Mouse (Mus musculus): Measurements from ENCODE around the gene Ache.
A peak's percentile ranks its signal among the peaks of the same experiment; 100 is the strongest.
"Not testable (repeated sequence)": the region's sequence is repeated elsewhere in the genome, so short reads cannot be mapped to it uniquely, and the experiment has no call there.

Ache gene

DNA sequence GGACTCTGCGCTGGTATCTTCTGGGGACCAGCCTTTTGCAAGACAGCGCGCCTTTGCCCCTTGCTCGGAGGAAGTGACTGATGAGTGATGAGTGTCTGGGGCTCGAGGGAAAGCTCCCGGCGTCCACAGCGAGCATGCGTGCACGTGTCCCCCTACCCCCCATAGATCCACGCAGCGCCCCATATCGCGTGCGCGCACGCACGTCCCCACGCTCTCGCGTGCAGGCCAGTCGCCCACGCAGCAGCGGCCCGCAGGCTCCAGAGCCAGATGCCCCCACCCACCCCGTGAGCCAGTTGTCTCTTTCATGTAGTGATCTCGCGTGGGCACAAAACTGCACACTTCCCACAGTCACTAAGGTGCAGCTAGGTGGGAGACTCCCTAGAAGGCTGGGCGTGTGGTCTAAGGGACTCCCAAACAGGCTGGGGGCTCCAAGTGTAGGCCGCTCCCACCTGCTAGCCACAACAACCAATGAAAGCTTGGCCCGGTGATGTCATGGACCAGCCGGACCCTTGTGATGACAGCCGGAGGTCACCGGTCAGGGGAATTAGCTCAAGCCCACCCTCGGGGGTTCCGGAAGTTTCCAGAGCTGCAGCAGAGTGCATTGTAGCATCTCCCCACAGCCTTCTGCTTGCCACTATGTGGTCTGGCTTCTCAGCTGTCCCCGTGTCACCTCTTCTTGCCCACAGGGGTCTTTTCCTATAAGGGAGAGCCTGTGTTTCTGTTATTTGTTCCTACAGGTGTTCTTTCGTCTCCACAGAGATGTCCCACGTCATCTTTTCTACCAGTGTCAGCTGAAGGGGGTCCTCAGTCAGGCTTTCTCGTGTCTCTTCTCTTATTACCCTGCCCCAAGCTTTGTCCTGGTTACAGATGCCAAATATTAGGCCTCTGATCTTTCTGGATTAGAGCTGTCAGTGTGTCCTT, at the start of gene Ache:
TSS of gene Ache (plus strand) at position 488 of the 921 bp plus-strand sequence.
- DNase-seq, result peak; percentile 37 to 46

- DNase-seq, result no peak
These were observed 23.2 kb upstream of the Ache start for GRCm38 (mm10) chr5:137263897-137264720.

DNA sequence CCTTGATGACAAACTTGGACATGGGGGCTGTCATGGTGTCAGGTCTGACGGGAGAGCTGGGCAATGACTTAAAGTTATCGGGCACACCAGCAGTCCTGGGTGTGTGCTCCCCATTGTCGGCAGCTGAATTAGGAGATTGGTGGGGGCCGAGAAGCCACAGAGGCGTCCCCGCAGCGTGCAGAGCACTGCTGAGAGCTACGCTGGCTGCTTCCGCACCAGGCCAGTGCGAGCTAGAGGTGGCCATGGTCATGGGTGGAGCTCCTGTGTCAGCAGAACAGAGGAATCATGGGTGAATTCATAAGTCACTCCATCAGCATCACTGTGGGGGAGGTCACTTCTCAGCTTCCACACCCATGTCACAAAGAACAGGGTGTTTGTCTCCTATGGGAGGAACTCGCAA, 22.5 kb upstream of the Ache start:
- no peak for DNase-seq

DNA sequence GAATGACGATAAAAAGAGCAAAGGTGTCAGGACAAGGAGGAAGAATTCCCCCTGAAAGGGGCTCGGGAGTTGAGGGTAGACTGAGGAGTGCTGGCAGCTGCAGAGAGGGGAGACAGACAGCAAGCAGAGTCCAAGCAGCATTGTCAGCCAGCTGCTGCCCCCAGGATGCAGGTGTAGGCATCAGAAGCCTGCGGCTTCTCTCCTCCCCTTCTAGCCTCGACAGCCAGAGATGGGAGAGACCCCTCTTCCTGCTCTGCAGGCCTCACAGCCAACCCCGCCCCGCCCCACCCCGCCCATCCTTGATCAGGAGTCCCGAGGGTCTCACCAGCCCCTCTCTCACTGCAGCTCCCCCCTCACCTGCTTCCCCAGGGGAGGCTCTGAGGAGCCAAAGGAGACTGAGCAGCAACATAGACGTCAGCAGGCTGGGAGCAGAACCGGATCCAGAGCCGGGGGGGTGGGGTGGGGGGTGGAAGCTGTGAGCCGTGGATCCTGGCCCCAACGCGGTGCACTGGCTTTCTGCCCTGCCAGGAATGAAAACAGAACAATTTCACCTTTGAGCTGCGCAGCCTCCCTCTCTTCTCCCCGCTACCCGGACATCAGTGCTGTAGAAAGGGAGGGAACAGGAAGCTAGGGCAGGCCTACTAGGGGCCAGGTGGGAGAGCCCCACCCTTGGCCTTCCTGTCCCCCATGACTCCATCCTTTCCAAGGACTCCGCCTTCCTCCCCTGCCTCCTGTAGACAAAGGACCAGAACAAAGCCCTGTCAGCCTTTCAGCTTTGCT, 19.0 kb upstream of the Ache start:
- DNase-seq, result peak in 1 of 2 experiments; percentile 51

DNA sequence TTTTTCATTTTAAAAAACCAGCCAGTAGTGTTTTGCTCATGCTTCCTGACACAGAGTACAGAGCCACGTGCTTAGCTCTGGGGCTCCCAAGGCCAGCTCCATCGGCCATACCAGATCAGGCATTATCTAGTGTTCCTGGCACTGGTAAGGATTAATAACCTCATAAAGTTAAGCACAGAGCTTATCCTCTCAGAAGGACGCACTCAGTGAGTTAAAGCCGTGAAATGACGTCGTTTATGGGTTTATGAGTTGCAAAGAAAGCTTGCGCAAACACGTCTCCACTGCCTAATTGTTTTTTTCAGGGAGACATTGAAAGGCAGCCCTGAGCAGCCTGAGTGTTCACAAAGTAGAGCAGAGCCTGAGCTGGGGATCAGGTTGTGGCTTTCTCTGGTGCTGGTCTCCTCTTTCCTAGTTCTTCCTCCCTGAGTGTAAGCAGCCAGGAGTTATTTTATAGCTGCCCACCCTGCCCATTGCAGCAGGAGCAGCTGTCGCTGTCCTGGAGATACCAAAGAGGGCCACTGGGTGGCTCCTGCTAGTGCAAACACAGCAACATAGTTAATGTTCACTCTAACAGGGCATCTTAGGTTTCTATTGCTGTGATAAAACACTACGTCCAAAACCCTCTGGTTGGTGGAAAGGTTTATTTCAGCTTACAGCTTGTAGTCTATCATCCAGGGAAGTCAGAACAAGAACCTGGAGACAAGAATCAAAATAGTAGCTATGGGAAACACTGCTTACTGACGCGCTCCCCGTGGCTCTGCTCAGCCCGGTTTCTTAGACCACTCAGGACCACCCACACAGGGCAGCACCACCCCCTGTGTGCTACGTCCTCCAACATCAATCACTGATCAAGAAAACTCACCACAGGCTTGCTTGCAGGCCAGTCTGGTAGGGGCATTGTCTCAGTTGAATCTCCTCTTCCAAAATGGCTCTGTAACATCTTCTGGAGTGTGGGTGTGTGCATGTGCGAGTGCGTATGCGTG, 9.7 kb upstream of the Ache start:
- peak; percentile 69 to 76 for DNase-seq

- not testable (repeated sequence) for DNase-seq
These were observed 2.9 kb upstream of the Ache start for GRCm38 (mm10) chr5:137284411-137284810.

DNA sequence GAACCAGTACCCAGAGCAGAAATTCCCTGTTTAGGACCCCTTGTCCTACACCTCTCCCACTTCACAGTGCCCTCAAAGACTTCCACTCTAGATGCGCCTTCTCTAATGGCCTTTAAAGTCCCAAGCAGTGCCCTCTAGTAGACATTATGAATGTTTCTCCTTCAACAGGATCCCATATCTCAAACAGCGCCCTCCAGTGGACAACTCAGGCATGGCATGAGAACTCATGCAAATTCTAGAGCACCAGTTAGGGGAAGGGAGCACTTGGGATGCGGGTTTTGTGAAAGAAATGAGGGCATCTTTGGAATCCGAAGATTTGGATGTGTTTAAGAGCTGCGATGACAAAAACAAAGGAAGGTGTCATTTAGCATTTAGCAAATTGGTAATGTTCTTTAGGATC, 2.3 kb upstream of the Ache start:
- DNase-seq, result peak; percentile 72 to 76

- DNase-seq, result no peak
These were observed 1.3 kb upstream of the Ache start for GRCm38 (mm10) chr5:137285986-137286385.

DNA sequence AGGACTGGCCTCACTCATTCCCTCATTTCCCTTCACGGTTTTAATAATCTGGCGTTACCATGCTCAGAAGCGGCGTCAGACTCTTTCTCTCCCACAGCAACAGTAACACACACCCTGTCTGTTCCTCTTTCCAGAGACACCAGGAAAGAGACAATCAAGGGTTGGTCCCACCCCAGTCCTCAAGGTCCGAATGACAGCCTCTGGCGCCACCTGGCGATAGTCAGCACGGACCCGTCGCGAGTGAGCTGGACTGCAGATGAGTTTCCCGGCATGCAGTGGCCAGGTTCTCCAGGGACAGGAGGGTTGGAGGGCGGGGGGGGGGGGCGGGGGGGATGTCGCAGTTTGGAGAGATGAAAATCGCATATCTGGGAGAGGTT, 676 bp upstream of the Ache start:
- DNase-seq, result peak; percentile 94 to 95

DNA sequence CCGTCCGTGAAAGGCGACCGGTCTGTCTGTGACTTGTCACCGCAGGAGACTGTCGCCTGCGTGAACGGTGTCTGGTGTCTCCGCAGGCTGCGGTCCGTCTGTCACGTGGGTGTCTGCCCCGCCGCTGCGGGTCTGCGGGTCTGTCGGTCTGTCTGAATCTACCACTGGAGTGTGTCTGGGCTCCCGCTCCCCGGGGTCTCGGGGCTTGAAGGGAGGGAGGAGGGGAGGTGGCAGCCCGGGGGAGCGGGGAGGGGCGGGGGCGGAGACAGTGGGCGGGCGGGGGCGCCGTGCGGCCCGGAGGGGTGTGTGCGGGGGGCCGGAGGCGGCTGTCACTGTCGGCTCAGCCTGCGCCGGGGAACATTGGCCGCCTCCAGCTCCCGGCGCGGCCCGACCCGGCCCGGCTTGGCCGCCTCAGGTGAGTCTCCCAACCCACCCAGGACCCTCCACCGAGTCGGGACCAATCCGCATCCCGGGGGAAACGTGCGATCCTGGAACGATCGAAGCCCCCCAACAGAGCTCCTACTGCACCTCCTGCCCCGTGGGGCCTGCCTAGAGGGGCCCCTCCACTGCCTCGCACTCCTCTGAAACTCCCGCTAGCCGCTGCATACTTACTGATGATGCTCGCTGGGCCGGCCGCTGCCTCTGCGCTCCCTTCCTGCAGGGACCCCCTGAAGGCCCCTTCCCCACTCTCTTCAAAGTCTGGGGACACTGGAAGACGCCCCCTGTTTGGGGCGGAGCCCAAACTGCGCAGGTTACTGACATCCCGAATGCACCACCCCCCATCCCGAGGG, 829 bp downstream of the Ache start:
- peak; percentile 38 to 48 for DNase-seq

- peak; percentile 65 to 76 for DNase-seq
These were observed 1.7 kb downstream of the Ache start for GRCm38 (mm10) chr5:137288999-137289470.

GRCm38 (mm10) chr5:137289591-137290365, 2.5 kb downstream of the Ache start:
- no peak for DNase-seq

- peak; percentile 80 to 86 for DNase-seq
These were observed 3.4 kb downstream of the Ache start for GRCm38 (mm10) chr5:137290677-137291076.

- DNase-seq, result no peak
These were observed 4.1 kb downstream of the Ache start for GRCm38 (mm10) chr5:137291381-137291926.

GRCm38 (mm10) chr5:137293282-137293681, 6.0 kb downstream of the Ache start:
- DNase-seq, result peak; percentile 84 to 91

DNA sequence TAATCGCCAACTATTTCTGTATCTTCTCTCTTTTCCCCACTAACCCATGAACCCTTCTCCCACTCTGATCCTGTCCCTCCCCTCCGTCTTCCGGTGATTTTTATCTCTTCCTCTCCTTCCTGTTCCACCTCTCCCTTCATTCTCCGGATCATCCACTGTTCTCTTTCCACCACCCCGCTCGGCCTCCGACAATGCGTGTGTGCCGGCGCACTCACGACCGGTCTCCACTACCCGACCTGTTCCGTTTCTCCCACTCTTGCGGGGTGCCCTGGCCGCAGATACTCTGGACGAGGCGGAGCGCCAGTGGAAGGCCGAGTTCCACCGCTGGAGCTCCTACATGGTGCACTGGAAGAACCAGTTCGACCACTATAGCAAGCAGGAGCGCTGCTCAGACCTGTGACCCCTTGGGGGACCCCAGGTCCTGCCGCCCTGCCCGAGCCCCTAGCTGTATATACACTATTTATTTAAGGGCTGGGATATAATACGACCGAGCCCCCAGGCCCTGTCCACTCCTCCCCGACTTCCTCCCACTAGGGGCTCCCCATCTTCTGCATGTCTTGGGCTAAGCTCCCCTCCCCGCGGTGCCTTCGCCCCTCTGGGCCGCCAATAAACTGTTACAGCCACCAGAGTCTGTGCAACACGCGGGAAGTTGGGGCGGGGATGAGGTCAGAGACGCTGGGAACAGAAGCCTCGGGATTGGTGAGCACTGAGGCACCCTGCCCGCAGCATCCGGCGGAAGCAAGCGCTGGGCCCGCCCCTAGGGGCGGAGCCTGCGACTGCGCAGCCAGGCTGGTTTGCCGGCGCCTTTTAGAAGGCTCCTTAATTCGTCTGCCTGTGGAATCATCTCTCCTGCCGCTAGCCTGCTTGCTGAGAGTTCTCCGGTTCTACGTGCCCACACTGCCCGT, 6.8 kb downstream of the Ache start, which contains the start of gene Ufsp1:
TSS of gene Ufsp1 (plus strand) at position 791 of the 905 bp plus-strand sequence.
- peak; percentile 95 to 98 for DNase-seq

GRCm38 (mm10) chr5:137294744-137295093, 7.4 kb downstream of the Ache start:
- DNase-seq, result no peak

DNA sequence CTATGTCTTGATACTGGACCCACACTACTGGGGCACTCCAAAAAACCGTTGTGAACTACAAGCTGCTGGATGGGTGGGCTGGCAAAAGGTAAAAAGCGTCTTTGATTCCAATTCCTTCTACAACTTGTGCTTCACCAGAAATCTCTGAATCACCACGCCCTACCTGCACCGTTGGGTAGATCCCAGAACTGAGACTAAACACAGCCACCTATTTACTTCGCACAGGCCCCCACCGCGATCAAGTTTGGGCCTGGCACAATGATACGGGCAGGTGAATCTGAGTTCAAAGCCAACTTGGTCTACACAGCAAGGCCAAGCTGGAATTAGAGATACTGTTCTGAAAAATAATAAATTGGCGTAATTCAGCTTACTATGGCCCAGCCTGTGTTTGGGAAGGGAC, 8.0 kb downstream of the Ache start:
- no peak for DNase-seq
